Mouse (Mus musculus): ENCODE data around the gene Sorcs2.

GRCm38 (mm10) chr5:36382134-36382693 lies 15.7 kb downstream of the Sorcs2 start:
- no peak for TF ChIP-seq CTCF (IDR thresholded peaks at IDR 0.05; ENCODE audit: control insufficient read depth, insufficient read depth, low read length)
- TF ChIP-seq POLR2A (IDR thresholded peaks at IDR 0.05; ENCODE audit: borderline replicate concordance, control insufficient read depth, low read depth, low read length), result no peak
